Mouse (Mus musculus) small intestine, adult 2 months (tissue): ENCODE measurements around the gene Ggcx. TPM values are rescaled to one million over a fixed set of nuclear protein-coding genes. Genes with fewer than 3 reads are reported as not detected.
A peak's percentile ranks its signal among the peaks of the same experiment; 100 is the strongest.
"Not testable (repeated sequence)": the region's sequence is repeated elsewhere in the genome, so short reads cannot be mapped to it uniquely, and the experiment has no call there.

Experiments used
- H3K27ac ChIP-seq: fragments of 200-500 bp; 2 replicates; pipeline ENCODE4 v1.5.1; 2012; ENCODE audit warnings: low read depth, low read length, control low read depth, inconsistent platforms; ENCODE audit not compliant: insufficient read depth
- H3K27me3 ChIP-seq: fragments of 200-500 bp; 2 replicates; pipeline ENCODE4 v1.6.1; 2012; ENCODE audit warnings: mild to moderate bottlenecking, moderate library complexity, low read length, inconsistent platforms; ENCODE audit not compliant: control insufficient read depth, insufficient read depth
- H3K36me3 ChIP-seq: fragments of 200-500 bp; 2 replicates; pipeline ENCODE4 v1.6.1; 2012; ENCODE audit warnings: mild to moderate bottlenecking, low read length, control low read depth, inconsistent platforms; ENCODE audit not compliant: control insufficient read depth, insufficient read depth
- H3K4me1 ChIP-seq: fragments of 200-500 bp; 2 replicates; pipeline ENCODE4 v1.6.1; 2012; ENCODE audit warnings: low read length, inconsistent platforms, mixed read lengths; ENCODE audit not compliant: control insufficient read depth, insufficient read depth, insufficient read length
- H3K4me3 ChIP-seq: fragments of 200-500 bp; 2 replicates; pipeline ENCODE4 v1.5.1; 2012; ENCODE audit warnings: low read depth, mild to moderate bottlenecking, control low read depth, inconsistent platforms, low read length, moderate library complexity
- CTCF ChIP-seq: fragments of 200-500 bp; IDR thresholded peaks from 2 replicates; pipeline ENCODE4 v1.5.1; 2012; ENCODE audit warnings: low read depth, mild to moderate bottlenecking, control low read depth, inconsistent platforms, low read length, moderate library complexity, mixed read lengths; ENCODE audit not compliant: insufficient replicate concordance, insufficient read length; ENCODE audit errors: extremely low read depth
- POLR2A ChIP-seq: fragments of 200-500 bp; IDR thresholded peaks from 2 replicates; pipeline ENCODE4 v1.6.1; 2012; ENCODE audit warnings: low read depth, mild to moderate bottlenecking, control low read depth, inconsistent platforms, low read length, moderate library complexity
- WGBS: fragments of 180-500 bp; shearing (Covaris S2); methylation state at CpG from one replicate; pipeline ENCODE4 v1.1.7; 2018; 5-methylcytosine and 5-hydroxymethylcytosine counted together
- polyA plus RNA-seq: library from polyadenylated mRNA; depleted of rRNA; stranded (reverse); fragments of >200 nt; gene quantifications from 2 replicates; pipeline ENCODE4 v1.2.3, GENCODE M21; 2012

Gene Ggcx
- polyA plus RNA-seq, 1 experiment, result 6.1 TPM

GRCm38 (mm10) chr6:72440186-72440990 lies 26.3 kb downstream of the Ggcx start:
- peak overlapping the region; percentile 90 for H3K27ac ChIP-seq
- H3K27me3 ChIP-seq, result no peaks in the 10 kb centered on the region
- H3K36me3 ChIP-seq, result peaks cover 16% of the 10 kb centered on the region
- 3% methylated on average over 17 of the region's 17 CpGs for WGBS
- peaks cover 4% of the 10 kb centered on the region; the same call in 1 of the 2 replicates for H3K4me1 ChIP-seq
- peak overlapping the region; percentile 93 for H3K4me3 ChIP-seq
- no peak for TF ChIP-seq CTCF
- TF ChIP-seq POLR2A, result no peak

DNA sequence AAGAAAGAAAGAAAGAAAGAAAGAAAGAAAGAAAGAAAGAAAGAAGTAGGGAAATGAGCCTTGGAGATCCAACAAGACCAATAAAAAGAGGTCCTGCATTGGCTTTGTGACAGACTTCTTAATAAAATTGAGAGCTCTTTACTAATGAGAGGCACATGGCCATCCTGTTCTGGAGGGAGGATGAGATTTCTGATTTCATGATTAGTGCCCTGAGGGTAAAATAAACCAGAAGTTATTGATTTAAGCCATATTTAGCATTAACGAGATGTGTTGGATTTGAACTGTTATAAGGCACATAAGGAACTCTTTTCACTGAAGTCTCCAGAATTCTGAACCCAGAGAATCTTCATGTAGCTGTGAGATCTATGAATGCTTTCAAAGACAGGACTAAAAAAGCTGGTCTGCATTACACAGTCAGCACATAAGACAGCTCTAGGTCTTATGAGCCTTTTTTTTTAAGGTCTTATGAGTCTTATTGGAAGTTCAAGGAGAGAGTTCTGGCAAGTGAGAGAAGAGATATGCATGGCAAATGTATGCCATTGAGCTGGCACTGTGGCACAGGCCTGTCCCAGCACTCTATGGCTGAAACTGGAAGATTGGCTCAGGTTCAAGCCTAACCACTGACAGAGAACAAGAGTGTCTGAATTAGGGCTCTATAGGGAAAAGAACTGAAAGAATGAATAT lies 29.0 kb downstream of the Ggcx start:
- WGBS, result 91% methylated on average over 1 of the region's 1 CpGs
- Histone ChIP-seq H3K27me3 (no peaks in the 10 kb centered on the region), H3K4me3 (no peak overlapping the region), H3K4me1 (peaks cover 4% of the 10 kb centered on the region; the same call in 1 of the 2 replicates), H3K36me3 (peaks cover 2% of the 10 kb centered on the region; the same call in 1 of the 2 replicates), H3K27ac (no peak overlapping the region)
- TF ChIP-seq CTCF (no peak), POLR2A (no peak)

DNA sequence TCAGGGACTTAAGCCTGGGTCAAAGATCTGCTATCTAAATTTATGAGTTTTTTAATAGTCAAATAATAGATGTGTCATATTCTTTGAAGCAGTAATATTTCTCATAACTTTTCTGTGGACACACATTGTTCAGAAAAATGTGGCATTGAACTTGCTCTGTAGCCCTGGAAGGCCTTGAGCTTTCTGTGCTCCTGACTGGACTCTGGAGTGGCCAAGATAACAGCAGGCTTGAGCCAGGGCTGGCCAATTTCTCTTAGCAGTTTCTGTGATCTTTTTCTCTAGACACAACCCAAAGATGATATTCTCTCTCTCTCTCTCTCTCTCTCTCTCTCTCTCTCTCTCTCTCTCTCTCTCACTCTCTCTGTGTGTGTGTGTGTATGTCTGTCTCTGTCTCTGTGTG lies 30.9 kb downstream of the Ggcx start:
- Histone ChIP-seq H3K36me3 (no peaks in the 10 kb centered on the region), H3K4me1 (peaks cover 4% of the 10 kb centered on the region; the same call in 1 of the 2 replicates), H3K4me3 (no peak overlapping the region), H3K27me3 (no peaks in the 10 kb centered on the region), H3K27ac (no peak overlapping the region)
- TF ChIP-seq POLR2A (no peak), CTCF (no peak)

GRCm38 (mm10) chr6:72447487-72447886 lies 33.4 kb downstream of the Ggcx start:
- WGBS, result 86% methylated on average over 2 of the region's 2 CpGs
- H3K4me1 ChIP-seq, result no peaks in the 10 kb centered on the region
- H3K36me3 ChIP-seq, result no peaks in the 10 kb centered on the region
- H3K27me3 ChIP-seq, result no peaks in the 10 kb centered on the region
- no peak for TF ChIP-seq CTCF
- no peak for TF ChIP-seq POLR2A
- H3K4me3 ChIP-seq, result no peak overlapping the region
- H3K27ac ChIP-seq, result no peak overlapping the region

- WGBS, result 91% methylated on average over 2 of the region's 2 CpGs
- H3K4me1 ChIP-seq, H3K27me3 ChIP-seq, H3K4me3 ChIP-seq, H3K27ac ChIP-seq, H3K36me3 ChIP-seq: not testable (repeated sequence)
Measured at GRCm38 (mm10) chr6:72451778-72452177, 37.7 kb downstream of the Ggcx start.

DNA sequence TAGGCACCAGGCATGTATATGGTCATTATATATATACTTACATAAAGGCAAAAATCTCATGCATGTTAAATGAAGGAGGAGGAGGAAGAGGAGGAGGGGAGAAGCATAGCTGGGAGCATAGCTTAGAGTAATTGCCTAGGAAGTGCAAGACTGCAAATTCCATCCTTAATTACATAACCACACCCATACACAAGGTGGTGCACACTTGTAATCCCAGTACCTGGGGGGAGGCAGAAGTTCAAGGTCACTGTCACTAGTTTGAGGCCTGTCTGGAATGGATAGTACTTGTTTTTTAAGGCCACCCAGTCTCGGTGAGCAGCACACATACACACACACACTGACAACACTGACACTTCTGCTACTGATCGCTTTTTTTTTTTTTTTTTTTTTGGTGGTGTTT lies 38.2 kb downstream of the Ggcx start:
- no peaks in the 10 kb centered on the region for H3K4me1 ChIP-seq
- 60% methylated on average over 2 of the region's 2 CpGs for WGBS
- H3K27me3 ChIP-seq, result no peaks in the 10 kb centered on the region
- no peaks in the 10 kb centered on the region for H3K36me3 ChIP-seq
- no peak for TF ChIP-seq CTCF
- TF ChIP-seq POLR2A, result no peak
- no peak overlapping the region for H3K4me3 ChIP-seq
- H3K27ac ChIP-seq, result no peak overlapping the region

DNA sequence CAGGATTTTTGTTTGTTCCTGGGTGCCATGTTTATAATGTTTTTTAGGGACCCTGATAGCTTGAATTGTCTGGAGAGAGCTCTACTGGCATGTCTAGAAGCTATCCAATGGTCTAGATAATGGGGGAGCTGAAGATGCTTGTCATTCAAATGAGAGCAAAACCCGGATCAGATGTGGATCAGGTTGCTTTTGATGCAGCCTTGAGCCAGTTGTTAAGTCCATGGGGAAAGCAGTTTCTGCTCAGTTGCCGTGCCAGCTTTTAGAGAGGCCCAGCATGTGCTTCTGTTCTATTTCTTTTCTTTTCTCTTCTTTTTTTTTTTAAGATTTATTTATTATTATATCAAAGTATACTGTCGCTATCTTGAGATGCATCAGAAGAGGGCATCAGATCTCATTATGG lies 39.5 kb downstream of the Ggcx start:
- H3K4me3 ChIP-seq, result no peak overlapping the region
- no peaks in the 10 kb centered on the region for H3K27me3 ChIP-seq
- WGBS, result 89% methylated on average over 3 of the region's 3 CpGs
- H3K4me1 ChIP-seq, result peaks cover 2% of the 10 kb centered on the region; the same call in 1 of the 2 replicates
- H3K27ac ChIP-seq, result no peak overlapping the region
- no peak for TF ChIP-seq POLR2A
- TF ChIP-seq CTCF, result no peak
- no peaks in the 10 kb centered on the region for H3K36me3 ChIP-seq
